Mouse (Mus musculus) embryonic fibroblast, embryonic 13.5 days (primary cell): Measurements from ENCODE around the gene Pde4dip.

Experiments
- CTCF ChIP-seq: IDR thresholded peaks from 2 replicates; pipeline ENCODE4 v1.5.1; 2011; ENCODE audit warnings: mild to moderate bottlenecking, control low read depth, low read length, moderate library complexity, borderline replicate concordance; ENCODE audit not compliant: insufficient read depth
- POLR2A ChIP-seq: IDR thresholded peaks from 2 replicates; pipeline ENCODE4 v1.6.1; 2011; ENCODE audit warnings: low read depth, mild to moderate bottlenecking, control low read depth, low read length, moderate library complexity

DNA sequence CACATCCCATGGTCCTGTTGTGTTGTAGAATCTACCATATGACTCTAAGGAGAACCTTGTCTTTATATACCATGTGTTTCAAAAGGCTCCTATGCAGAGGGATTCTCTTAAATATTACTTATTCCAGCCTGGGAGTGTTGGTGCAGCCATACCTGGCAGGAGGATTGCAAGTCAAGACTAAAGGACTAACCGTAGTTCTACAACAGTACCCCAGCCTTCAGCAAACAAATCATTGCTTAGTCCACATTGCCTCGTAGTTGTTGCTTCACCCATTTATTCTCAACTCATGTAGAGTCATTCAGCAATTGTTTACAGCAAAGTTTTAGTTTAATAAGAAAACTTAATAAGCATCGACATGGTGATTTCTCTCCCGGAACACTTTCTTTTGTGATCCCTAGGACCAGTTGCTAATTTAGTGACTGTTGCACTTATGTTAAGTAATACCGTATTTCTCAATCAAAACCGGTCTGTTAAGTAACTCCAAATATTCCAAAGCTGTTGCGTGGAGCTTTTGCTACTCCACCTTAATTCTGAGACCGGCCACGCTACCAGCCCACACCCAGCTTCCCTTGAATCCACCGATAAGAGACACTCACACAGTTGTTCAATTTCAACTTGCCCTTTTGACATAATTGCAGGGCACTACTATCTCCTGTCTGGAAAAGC, 30.5 kb upstream of the Pde4dip start:
- TF ChIP-seq POLR2A = no peak
- no peak for TF ChIP-seq CTCF
